Mouse (Mus musculus) neutrophil, adult 5-6 weeks (primary cell): ENCODE measurements at regions not wholly inside any gene's neighbourhood (a gene's known extent, or its start where the extent isn't known, plus 50 kb on each side); places are given as distances from the start of the nearest gene placed in this dataset.

ENCODE experiments used
- ATAC-seq: fragments of 151-379, 151-347 bp; 2 replicates; pipeline ENCODE4 v1.8.0; 2017; ENCODE audit warnings: mild to moderate bottlenecking, moderate TSS enrichment; ENCODE audit not compliant: insufficient number of reproducible peaks, poor library complexity, low FRiP score, severe bottlenecking; ENCODE audit errors: extremely low read depth

GRCm38 (mm10) chr11:19073265-19073664 lies 54.5 kb upstream of the Meis1 start:
- no peak for ATAC-seq

- ATAC-seq: no peak
Observed at GRCm38 (mm10) chr11:19073887-19074564, 55.2 kb upstream of the Meis1 start.

- no peak for ATAC-seq
Observed at GRCm38 (mm10) chr11:19091101-19091857, 72.5 kb upstream of the Meis1 start.

- ATAC-seq: no peak
Observed at GRCm38 (mm10) chr11:19092967-19093745, 74.4 kb upstream of the Meis1 start.

GRCm38 (mm10) chr11:19093749-19094148 lies 75.0 kb upstream of the Meis1 start:
- no peak for ATAC-seq

GRCm38 (mm10) chr11:19094183-19094582 lies 75.4 kb upstream of the Meis1 start:
- no peak for ATAC-seq

- no peak for ATAC-seq
Observed at GRCm38 (mm10) chr11:19102981-19103568, 84.3 kb upstream of the Meis1 start.

- no peak for ATAC-seq
Observed at GRCm38 (mm10) chr11:19107180-19107579, 88.4 kb upstream of the Meis1 start.

GRCm38 (mm10) chr11:19109055-19109454 lies 90.3 kb upstream of the Meis1 start:
- no peak for ATAC-seq

GRCm38 (mm10) chr11:19111916-19112575 lies 93.3 kb upstream of the Meis1 start:
- ATAC-seq: no peak

- no peak for ATAC-seq
Observed at GRCm38 (mm10) chr11:19117121-19117520, 98.3 kb upstream of the Meis1 start.

GRCm38 (mm10) chr11:19118258-19118657 lies 99.5 kb upstream of the Meis1 start:
- ATAC-seq: no peak

- no peak for ATAC-seq
Observed at GRCm38 (mm10) chr11:19119927-19120827, 101.4 kb upstream of the Meis1 start.

GRCm38 (mm10) chr11:19120871-19121270 lies 102.1 kb upstream of the Meis1 start:
- no peak for ATAC-seq

- ATAC-seq: no peak
Observed at GRCm38 (mm10) chr11:19135375-19136050, 116.7 kb upstream of the Meis1 start.

- ATAC-seq: no peak
Observed at GRCm38 (mm10) chr11:19138423-19138822, 119.6 kb upstream of the Meis1 start.

- no peak for ATAC-seq
Observed at GRCm38 (mm10) chr11:19138831-19139230, 120.0 kb upstream of the Meis1 start.
